8 mouse cellular contexts compared by ENCODE assay signal in genomic region chr4:59582186-59582585, GRCm38 (mm10). TPM values are rescaled to one million over a fixed set of nuclear protein-coding genes. Genes with fewer than 3 reads are reported as not detected.
DNase-seq lines count a peak whose midpoint lies in the region; ATAC-seq lines count a peak whose summit lies in the region.

No protein-coding gene starts in this region.

- H3K27ac ChIP-seq in heart, embryonic 12.5 days (ENCODE audit: poor library complexity, severe bottlenecking): no peak overlapping the region
- H3K27ac ChIP-seq in forebrain, embryonic 15.5 days (replicated peaks): no peak overlapping the region
- H3K27ac ChIP-seq in liver, embryonic 15.5 days (replicated peaks): peak overlapping the region; percentile 86

- DNase-seq in heart, postnatal 36 days: no peak
- peak; percentile 6 for DNase-seq in MN1 (ENCODE audit: low spot score)
- DNase-seq in urinary bladder, postnatal 4 days (ENCODE audit: low spot score in 2 of 2): no peak
- DNase-seq in gastrocnemius, postnatal 10 days: no peak

- ATAC-seq in heart, embryonic 12.5 days (ENCODE audit: insufficient number of reproducible peaks, low FRiP score): no peak
- ATAC-seq in forebrain, embryonic 15.5 days (replicated peaks): no peak
- ATAC-seq in liver, embryonic 15.5 days (ENCODE audit: insufficient read depth): no peak
- ATAC-seq in megakaryocyte-erythroid progenitor cell, adult 5-6 weeks (replicated peaks; ENCODE audit: low FRiP score, low TSS enrichment, poor library complexity, severe bottlenecking): no peak

- H3K4me3 ChIP-seq in heart, embryonic 12.5 days: peak overlapping the region; percentile 78
- peak overlapping the region; percentile 61 for H3K4me3 ChIP-seq in forebrain, embryonic 15.5 days
- peak overlapping the region; percentile 83 for H3K4me3 ChIP-seq in liver, embryonic 15.5 days (replicated peaks)

- intact Hi-C loops in heart, postnatal 36 days (cut with DNase I): no loop called here

- H3K27me3 ChIP-seq in heart, embryonic 12.5 days (replicated peaks): no peaks in the 10 kb centered on the region
- no peaks in the 10 kb centered on the region for H3K27me3 ChIP-seq in forebrain, embryonic 15.5 days
- H3K27me3 ChIP-seq in liver, embryonic 15.5 days: no peaks in the 10 kb centered on the region

- WGBS in heart, embryonic 12.5 days: 25% methylated on average over 6 of the region's 6 CpGs
- 24% methylated on average over 6 of the region's 6 CpGs for WGBS in forebrain, embryonic 15.5 days
- 31% methylated on average over 6 of the region's 6 CpGs for WGBS in liver, embryonic 15.5 days (ENCODE audit: insufficient replicate concordance)

- no peaks in the 10 kb centered on the region for H3K9me3 ChIP-seq in heart, embryonic 12.5 days (replicated peaks)
- no peaks in the 10 kb centered on the region for H3K9me3 ChIP-seq in forebrain, embryonic 15.5 days
- H3K9me3 ChIP-seq in liver, embryonic 15.5 days (replicated peaks): no peaks in the 10 kb centered on the region

- peaks cover 13% of the 10 kb centered on the region for H3K4me1 ChIP-seq in heart, embryonic 12.5 days (replicated peaks)
- peaks cover 16% of the 10 kb centered on the region for H3K4me1 ChIP-seq in forebrain, embryonic 15.5 days
- peaks cover 26% of the 10 kb centered on the region for H3K4me1 ChIP-seq in liver, embryonic 15.5 days (replicated peaks)

- peak overlapping the region; percentile 76 for H3K9ac ChIP-seq in heart, embryonic 12.5 days
- no peak overlapping the region for H3K9ac ChIP-seq in forebrain, embryonic 15.5 days (replicated peaks)
- peak overlapping the region; percentile 47; the same call in 1 of the 2 replicates for H3K9ac ChIP-seq in liver, embryonic 15.5 days

- no peaks in the 10 kb centered on the region for H3K36me3 ChIP-seq in heart, embryonic 12.5 days
- no peaks in the 10 kb centered on the region for H3K36me3 ChIP-seq in forebrain, embryonic 15.5 days
- no peaks in the 10 kb centered on the region for H3K36me3 ChIP-seq in liver, embryonic 15.5 days (replicated peaks)

- peak overlapping the region; percentile 70 for H3K4me2 ChIP-seq in heart, embryonic 12.5 days
- H3K4me2 ChIP-seq in forebrain, embryonic 15.5 days (replicated peaks): peak overlapping the region; percentile 71
- peak overlapping the region; percentile 94 for H3K4me2 ChIP-seq in liver, embryonic 15.5 days

RNA-seq across cellular contexts. Expression of gene Hsdl2, which starts 0.8 kb away (rescaled TPM):
- 37.7 and 40.1 TPM in 2 replicates for polyA plus RNA-seq in heart, embryonic 12.5 days (2016; fragmentation: Nextera tagmentation; extraction: Ambion mirVana)
- total RNA-seq in heart, postnatal 36 days (2021): 100 to 1,000 TPM; 240 to 258 TPM
- 20.7 and 22.2 TPM in 2 replicates for polyA plus RNA-seq in forebrain, embryonic 15.5 days (2015; fragmentation: Nextera tagmentation; extraction: Ambion mirVana)
- polyA plus RNA-seq in liver, embryonic 15.5 days (2015; fragmentation: Nextera tagmentation; extraction: Ambion mirVana): 19.2 and 19.6 TPM in 2 replicates
- 10 to 100 TPM; 48.3 to 51.6 TPM for total RNA-seq in gastrocnemius, postnatal 10 days (2021)
- total RNA-seq in megakaryocyte-erythroid progenitor cell, adult 5-6 weeks (2014; fragmentation: Nextera tagmentation): 28.3 and 35.5 TPM in 2 replicates
- 48.3 and 54.6 TPM in 2 replicates for total RNA-seq in megakaryocyte-erythroid progenitor cell, adult 5-6 weeks (2017)

RNA-seq across cellular contexts. Expression of gene Ptbp3, which starts 33.0 kb away (rescaled TPM):
- 45.3 and 46.4 TPM in 2 replicates for polyA plus RNA-seq in heart, embryonic 12.5 days (2016; fragmentation: Nextera tagmentation; extraction: Ambion mirVana)
- 10 to 100 TPM; 30.4 to 31.2 TPM for total RNA-seq in heart, postnatal 36 days (2021)
- 19.3 and 19.5 TPM in 2 replicates for polyA plus RNA-seq in forebrain, embryonic 15.5 days (2015; fragmentation: Nextera tagmentation; extraction: Ambion mirVana)
- polyA plus RNA-seq in liver, embryonic 15.5 days (2015; fragmentation: Nextera tagmentation; extraction: Ambion mirVana): 50.5 and 60.6 TPM in 2 replicates
- total RNA-seq in gastrocnemius, postnatal 10 days (2021): 10 to 100 TPM; 27.9 to 31.7 TPM
- total RNA-seq in megakaryocyte-erythroid progenitor cell, adult 5-6 weeks (2014; fragmentation: Nextera tagmentation): 153 and 199 TPM in 2 replicates
- total RNA-seq in megakaryocyte-erythroid progenitor cell, adult 5-6 weeks (2017): 175 and 204 TPM in 2 replicates

RNA-seq across cellular contexts. Expression of gene E130308A19Rik, which starts 43.8 kb away (rescaled TPM):
- 30.1 and 30.2 TPM in 2 replicates for polyA plus RNA-seq in heart, embryonic 12.5 days (2016; fragmentation: Nextera tagmentation; extraction: Ambion mirVana)
- total RNA-seq in heart, postnatal 36 days (2021): 1 to 10 TPM; 7.2 to 7.6 TPM
- polyA plus RNA-seq in forebrain, embryonic 15.5 days (2015; fragmentation: Nextera tagmentation; extraction: Ambion mirVana): 32.5 and 36.6 TPM in 2 replicates
- 9.8 and 9.9 TPM in 2 replicates for polyA plus RNA-seq in liver, embryonic 15.5 days (2015; fragmentation: Nextera tagmentation; extraction: Ambion mirVana)
- total RNA-seq in gastrocnemius, postnatal 10 days (2021): 1 to 10 TPM; 7.0 to 7.7 TPM
- 24.1 and 39.1 TPM in 2 replicates for total RNA-seq in megakaryocyte-erythroid progenitor cell, adult 5-6 weeks (2014; fragmentation: Nextera tagmentation)
- total RNA-seq in megakaryocyte-erythroid progenitor cell, adult 5-6 weeks (2017): 9.6 and 17.0 TPM in 2 replicates

Comparison
In these comparisons a context has a peak if more than half of its experiments do, and no peak if none do; other contexts are left out.
1. RNA of gene Hsdl2, which starts 0.8 kb away (total RNA-seq): 240 to 258 TPM in heart, postnatal 36 days; 28.3 to 54.6 TPM in megakaryocyte-erythroid progenitor cell, adult 5-6 weeks and 48.3 to 51.6 TPM in gastrocnemius, postnatal 10 days; every median in the first group is over 4 times any median in the second.
2. RNA of gene Ptbp3, which starts 33.0 kb away (total RNA-seq): 153 to 204 TPM in megakaryocyte-erythroid progenitor cell, adult 5-6 weeks; 27.9 to 31.7 TPM in gastrocnemius, postnatal 10 days and 30.4 to 31.2 TPM in heart, postnatal 36 days; every median in the first group is over 4 times any median in the second.
3. Peak in every context shown above with its lines, with median percentiles within 50 percentile points of each other: H3K4me2 ChIP-seq and H3K4me3 ChIP-seq.